Comparison of ENCODE assay signal across 9 mouse cellular contexts in genomic region chr11:19963717-19964141, GRCm38 (mm10). TPM values are rescaled to one million over a fixed set of nuclear protein-coding genes. Genes with fewer than 3 reads are reported as not detected.
DNase-seq lines count a peak whose midpoint lies in the region; ATAC-seq lines count a peak whose summit lies in the region.
"Had no signal": no experiment of that assay in that cellular context is flagged by ENCODE, and none has a peak within 500 bp of the region (broad histone marks: within the 10 kb centered on the region; RNA-seq: fewer than 3 reads in every experiment).

No protein-coding gene starts in this region.

- H3K27me3 ChIP-seq in intestine, embryonic 14.5 days (replicated peaks; ENCODE audit: control insufficient read depth, insufficient read depth, low read length): no peaks in the 10 kb centered on the region
- no peaks in the 10 kb centered on the region for H3K27me3 ChIP-seq in liver, embryonic 15.5 days
- H3K27me3 ChIP-seq in forebrain, embryonic 11.5 days (ENCODE audit: control insufficient read depth, insufficient read depth, low read length): no peaks in the 10 kb centered on the region

- peaks cover 50% of the 10 kb centered on the region for H3K4me1 ChIP-seq in intestine, embryonic 14.5 days (replicated peaks; ENCODE audit: control insufficient read depth, insufficient read depth, low read length)
- peaks cover 62% of the 10 kb centered on the region for H3K4me1 ChIP-seq in liver, embryonic 15.5 days (replicated peaks)
- H3K4me1 ChIP-seq in forebrain, embryonic 11.5 days (replicated peaks; ENCODE audit: control insufficient read depth, insufficient read depth, low read length): no peaks in the 10 kb centered on the region

- no peak overlapping the region for H3K9ac ChIP-seq in intestine, embryonic 14.5 days (ENCODE audit: low read length)
- no peak overlapping the region for H3K9ac ChIP-seq in liver, embryonic 15.5 days
- H3K9ac ChIP-seq in forebrain, embryonic 11.5 days (ENCODE audit: low read length): no peak overlapping the region

- WGBS in intestine, embryonic 14.5 days: 12% methylated on average over 12 of the region's 12 CpGs
- 33% methylated on average over 12 of the region's 12 CpGs for WGBS in liver, embryonic 15.5 days (ENCODE audit: insufficient replicate concordance)
- 88% methylated on average over 12 of the region's 12 CpGs for WGBS in forebrain, embryonic 11.5 days

- no peaks in the 10 kb centered on the region for H3K9me3 ChIP-seq in intestine, embryonic 14.5 days (ENCODE audit: control insufficient read depth, low read length)
- H3K9me3 ChIP-seq in liver, embryonic 15.5 days (replicated peaks): no peaks in the 10 kb centered on the region
- no peaks in the 10 kb centered on the region for H3K9me3 ChIP-seq in forebrain, embryonic 11.5 days (ENCODE audit: control insufficient read depth, low read length)

- H3K4me3 ChIP-seq in intestine, embryonic 14.5 days (ENCODE audit: low read depth, low read length): no peak overlapping the region
- H3K4me3 ChIP-seq in liver, embryonic 15.5 days (replicated peaks): no peak overlapping the region
- no peak overlapping the region for H3K4me3 ChIP-seq in forebrain, embryonic 11.5 days (ENCODE audit: low read depth, low read length)
- H3K4me3 ChIP-seq: myocyte had no signal

- peak overlapping the region; percentile 64; the same call in 1 of the 2 replicates for H3K27ac ChIP-seq in intestine, embryonic 14.5 days (ENCODE audit: low read depth)
- peak overlapping the region; percentile 53 for H3K27ac ChIP-seq in liver, embryonic 15.5 days (replicated peaks)
- no peak overlapping the region for H3K27ac ChIP-seq in forebrain, embryonic 11.5 days (ENCODE audit: low read depth, low read length)

- H3K4me2 ChIP-seq in intestine, embryonic 14.5 days (ENCODE audit: low read length): no peak overlapping the region
- H3K4me2 ChIP-seq in liver, embryonic 15.5 days: peak overlapping the region; percentile 20; the same call in 1 of the 2 replicates
- no peak overlapping the region for H3K4me2 ChIP-seq in forebrain, embryonic 11.5 days (ENCODE audit: low read depth, low read length, severe bottlenecking)

- ATAC-seq in intestine, embryonic 14.5 days (replicated peaks; ENCODE audit: low FRiP score, low TSS enrichment, low read depth): 0 out of 2 replicates have a peak, but pooled peaks have one; percentile 25
- ATAC-seq in liver, embryonic 15.5 days (ENCODE audit: insufficient read depth): peak; percentile 41
- no peak for ATAC-seq in monocyte, adult 5-6 weeks (replicated peaks; ENCODE audit: insufficient number of reproducible peaks, low FRiP score, low TSS enrichment, poor library complexity, severe bottlenecking)
- no peak for ATAC-seq in forebrain, embryonic 11.5 days (replicated peaks; ENCODE audit: low FRiP score)

- DNase-seq in embryo, embryonic 10 days (ENCODE audit: low spot score): peak; percentile 41
- DNase-seq in embryo, embryonic 9.5 days (ENCODE audit: extremely low spot score): no peak
- DNase-seq in adrenal gland, postnatal 14 days: peak; percentile 60
- DNase-seq in intestine, embryonic 14.5 days (ENCODE audit: low spot score): no peak
- DNase-seq in urinary bladder, postnatal 25 days (ENCODE audit: low spot score): no peak
- DNase-seq in forebrain, embryonic 11.5 days (ENCODE audit: low spot score): no peak

- H3K36me3 ChIP-seq in intestine, embryonic 14.5 days (ENCODE audit: control insufficient read depth, insufficient read depth, low read length): no peaks in the 10 kb centered on the region
- H3K36me3 ChIP-seq in liver, embryonic 15.5 days (replicated peaks): no peaks in the 10 kb centered on the region
- no peaks in the 10 kb centered on the region for H3K36me3 ChIP-seq in forebrain, embryonic 11.5 days (ENCODE audit: control insufficient read depth, insufficient read depth, low read length)

RNA-seq across cellular contexts. Expression of gene Spred2, which starts 39.6 kb away (rescaled TPM):
- 35.1 and 41.9 TPM in 2 replicates for total RNA-seq in adrenal gland, postnatal 14 days (2021)
- polyA plus RNA-seq in intestine, embryonic 14.5 days (2014; fragmentation: Nextera tagmentation; extraction: Ambion mirVana): 7.2 and 8.4 TPM in 2 replicates
- polyA plus RNA-seq in liver, embryonic 15.5 days (2015; fragmentation: Nextera tagmentation; extraction: Ambion mirVana): 1.3 and 1.5 TPM in 2 replicates
- 4.4 to 10.0 TPM (median 6.4 TPM) in 3 replicates for total RNA-seq in monocyte, adult 5-6 weeks (2017)
- polyA plus RNA-seq in forebrain, embryonic 11.5 days (2014; fragmentation: Nextera tagmentation; extraction: Ambion mirVana): 7.3 and 7.7 TPM in 2 replicates

Comparison
In these comparisons a context has a peak if more than half of its experiments do, and no peak if none do; other contexts are left out.
1. DNase-seq: peak in embryo, embryonic 10 days (single experiment) and adrenal gland, postnatal 14 days (single experiment); none in embryo, embryonic 9.5 days (single experiment), intestine, embryonic 14.5 days (single experiment), urinary bladder, postnatal 25 days (single experiment) and forebrain, embryonic 11.5 days (single experiment).
2. ATAC-seq: peak in intestine, embryonic 14.5 days (single experiment) and liver, embryonic 15.5 days (single experiment); none in monocyte, adult 5-6 weeks (single experiment) and forebrain, embryonic 11.5 days (single experiment).